Mouse (Mus musculus) liver, embryonic 18 days (tissue): ENCODE results near the gene Timm17b. TPM values are rescaled to one million over a fixed set of nuclear protein-coding genes. Genes with fewer than 3 reads are reported as not detected.

ENCODE experiments used
- polyA plus RNA-seq: library from polyadenylated mRNA; depleted of rRNA; stranded (reverse); fragments of >200 nt; gene quantifications from 2 replicates; pipeline ENCODE4 v1.2.3, GENCODE M21; 2012; rRNA removed

The Timm17b gene
- polyA plus RNA-seq, result 22.3 and 23.0 TPM in 2 replicates

DNA sequence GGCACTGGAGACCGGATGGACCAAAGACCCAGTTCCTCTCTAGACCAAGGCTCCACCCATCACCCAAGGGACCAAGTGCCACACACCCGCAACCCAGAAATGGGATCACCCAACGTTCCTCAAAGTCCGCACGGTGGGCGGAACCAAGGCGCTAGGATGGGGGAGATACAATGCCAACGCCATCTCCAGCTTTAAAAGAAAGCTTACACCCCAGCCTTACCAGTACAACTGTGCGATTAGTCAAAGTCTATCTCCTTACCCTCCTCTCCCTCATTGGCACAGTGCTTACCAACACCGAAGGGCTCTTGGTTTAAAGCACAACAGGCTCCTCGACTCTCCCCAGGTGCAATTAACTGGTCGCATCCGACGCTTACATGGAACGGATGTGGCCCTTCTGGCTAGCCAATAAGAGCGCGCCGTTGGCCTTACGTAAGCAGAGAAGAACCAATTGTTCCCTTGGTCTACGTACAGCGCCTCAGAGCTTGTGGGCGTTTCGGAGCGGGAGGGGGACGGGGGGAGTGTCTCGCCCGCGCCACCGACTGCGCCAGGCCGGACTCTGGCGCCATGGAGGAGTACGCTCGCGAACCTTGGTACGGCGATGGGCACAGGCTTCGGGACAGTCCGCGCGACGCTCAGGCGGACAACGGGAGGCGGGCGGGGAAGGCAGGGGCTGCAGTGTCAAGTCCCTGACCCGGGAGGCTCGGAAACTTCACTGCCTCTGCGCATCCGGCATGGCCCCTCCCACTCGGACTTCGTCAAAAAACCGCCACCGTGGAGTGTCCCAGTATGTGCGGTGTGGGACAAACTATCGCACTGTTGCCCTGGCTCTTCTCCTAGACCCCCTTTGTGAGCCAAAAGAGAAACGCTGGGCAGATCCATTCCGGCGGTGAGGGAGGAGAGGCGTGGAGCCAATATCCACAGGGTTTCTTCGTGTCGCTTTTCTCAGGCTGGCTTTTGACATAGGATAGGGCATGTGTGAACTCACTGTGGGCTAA is at the start of gene Timm17b, which contains the start of gene Pqbp1:
Gene Timm17b, plus strand, starts transcription at position 478 of the 995 bp plus-strand sequence.
Gene Pqbp1, minus strand, starts transcription at position 390 of the 995 bp plus-strand sequence.

DNA sequence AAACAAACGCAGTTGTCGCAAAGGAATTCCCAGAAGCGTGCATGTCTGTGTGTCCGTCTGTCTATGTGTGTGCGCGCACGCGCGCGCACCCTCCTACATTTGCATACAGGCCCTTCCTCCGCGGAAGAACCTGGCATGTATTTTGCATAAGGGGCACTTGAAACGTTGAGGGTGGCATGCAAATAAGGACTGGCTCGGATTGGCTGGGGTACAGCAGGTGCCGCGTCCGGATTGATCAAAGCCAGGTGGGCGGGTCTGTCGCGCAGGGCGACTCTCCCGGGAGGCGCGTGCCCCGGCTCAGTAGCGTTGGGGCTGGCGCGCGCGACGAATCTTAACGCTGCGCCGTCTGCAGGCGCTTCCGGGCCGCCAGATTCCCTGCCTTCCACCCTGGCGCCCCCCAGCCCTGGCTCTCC is 21.1 kb upstream of the Timm17b start, which contains the start of gene Pim2:
Gene Pim2, plus strand, starts transcription at position 256 of the 413 bp plus-strand sequence.

DNA sequence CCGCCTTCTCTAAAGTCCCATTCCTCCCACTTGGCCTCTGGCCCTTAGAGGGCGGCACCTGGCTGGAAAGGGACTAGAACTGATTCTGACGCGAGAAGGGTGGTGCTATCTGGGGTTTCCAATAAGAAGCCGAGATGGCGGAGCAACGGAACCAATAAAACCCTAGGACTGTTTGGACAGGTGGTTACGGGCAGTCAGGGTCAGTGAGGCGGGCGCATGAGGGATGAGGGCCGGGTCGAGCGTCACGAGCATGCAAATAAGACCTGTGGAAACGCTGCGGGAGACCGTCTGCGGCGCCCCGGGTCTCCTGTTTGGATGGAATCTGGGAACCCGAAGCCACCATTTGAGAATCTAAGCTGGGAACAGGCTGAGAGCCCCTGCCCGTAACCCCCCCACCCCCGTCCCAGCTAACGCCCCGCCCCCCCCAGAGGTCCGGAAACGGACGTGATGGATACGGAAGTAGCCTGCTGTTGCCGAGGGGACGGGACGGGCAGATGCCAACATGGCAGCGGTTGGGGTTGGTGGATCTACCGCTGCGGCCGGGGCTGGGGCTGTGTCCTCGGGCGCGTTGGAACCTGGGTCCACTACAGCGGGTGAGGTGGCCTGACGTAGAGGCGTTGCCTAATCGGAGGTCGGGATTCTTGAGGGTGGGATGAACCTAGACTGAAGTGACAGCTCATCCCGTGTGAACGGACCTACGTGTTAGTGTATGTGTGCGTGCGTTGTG is 15.2 kb upstream of the Timm17b start, which contains the start of gene Slc35a2:
Gene Slc35a2, plus strand, starts transcription at position 188 of the 727 bp plus-strand sequence.

DNA sequence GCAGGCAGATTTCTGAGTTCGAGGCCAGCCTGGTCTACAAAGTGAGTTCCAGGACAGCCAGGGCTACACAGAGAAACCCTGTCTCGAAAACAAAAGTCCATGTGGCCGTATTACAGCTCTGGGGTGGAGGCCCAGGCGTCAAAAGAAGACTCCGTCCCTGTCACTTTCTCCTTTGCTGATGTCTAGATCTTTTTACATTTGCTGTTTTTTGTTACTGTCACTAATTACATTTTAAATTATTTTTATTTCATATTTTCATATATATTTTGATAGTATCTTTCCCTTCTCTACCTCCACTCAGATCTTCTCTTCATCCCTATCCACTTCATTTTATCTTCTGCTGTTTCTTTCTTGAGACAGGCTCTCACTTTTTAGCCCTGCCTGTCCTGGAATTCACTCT is 8.6 kb downstream of the Timm17b start, which contains the start of gene Gm10491:
Gene Gm10491, minus strand, starts transcription at position 101 of the 400 bp plus-strand sequence.

DNA sequence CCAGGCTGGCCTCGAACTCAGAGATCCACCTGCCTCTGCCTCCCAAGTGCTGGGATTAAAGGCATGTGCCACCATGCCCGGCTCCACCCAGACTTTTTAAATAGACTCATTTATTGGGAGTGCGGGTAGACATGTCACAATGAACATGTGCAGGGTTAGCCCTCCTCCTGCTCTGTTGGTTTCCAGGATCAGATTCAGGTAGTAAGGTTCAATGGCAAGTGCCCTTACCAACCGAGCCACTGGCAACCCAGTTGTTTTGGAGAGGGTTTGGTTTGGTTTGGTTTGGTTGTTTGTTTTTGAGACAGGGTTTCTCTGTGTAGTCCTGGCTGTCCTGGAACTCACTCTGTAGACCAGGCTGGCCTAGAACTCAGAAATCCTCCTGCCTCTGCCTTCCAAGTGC is 10.1 kb downstream of the Timm17b start, which contains the start of gene Gm10490:
Gene Gm10490, plus strand, starts transcription at position 301 of the 400 bp plus-strand sequence.

DNA sequence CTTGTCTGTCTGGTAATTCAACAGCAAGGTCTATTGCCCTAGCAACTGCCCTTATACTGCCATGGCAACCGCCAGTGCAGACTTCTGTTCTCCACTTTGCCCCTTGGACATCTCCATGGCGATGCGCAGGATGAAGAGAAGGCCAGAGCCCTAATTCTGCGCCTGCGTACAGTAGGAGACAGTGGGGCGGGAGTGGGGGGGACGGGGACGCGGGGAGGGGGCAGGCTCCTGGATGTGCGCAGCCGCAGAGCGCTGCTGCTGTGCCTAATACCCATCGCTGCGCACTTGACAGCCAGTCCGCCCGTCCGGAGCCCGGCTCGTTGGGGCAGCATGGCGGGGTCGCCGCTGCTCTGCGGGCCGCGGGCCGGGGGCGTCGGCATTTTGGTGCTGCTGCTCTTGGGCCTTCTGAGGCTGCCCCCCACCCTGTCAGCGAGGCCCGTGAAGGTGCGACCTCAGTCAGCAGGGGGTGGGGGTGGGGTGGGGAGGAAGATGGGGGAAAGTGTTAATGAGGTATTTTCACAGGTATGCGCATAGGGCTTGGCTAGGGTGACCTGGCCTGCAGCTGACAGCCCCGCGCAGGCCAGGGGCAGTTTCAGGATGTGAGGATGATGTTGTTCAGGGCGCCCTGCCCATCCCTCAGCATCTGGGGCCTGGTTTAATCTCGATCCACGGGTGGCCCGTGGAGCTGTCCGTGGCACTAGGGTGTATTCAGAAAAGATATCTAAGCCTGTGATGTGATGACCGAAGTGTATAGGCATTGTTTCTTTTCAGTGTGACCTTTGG is 20.6 kb downstream of the Timm17b start, which contains the start of gene Pcsk1n:
Gene Pcsk1n, plus strand, starts transcription at position 222 of the 783 bp plus-strand sequence.

DNA sequence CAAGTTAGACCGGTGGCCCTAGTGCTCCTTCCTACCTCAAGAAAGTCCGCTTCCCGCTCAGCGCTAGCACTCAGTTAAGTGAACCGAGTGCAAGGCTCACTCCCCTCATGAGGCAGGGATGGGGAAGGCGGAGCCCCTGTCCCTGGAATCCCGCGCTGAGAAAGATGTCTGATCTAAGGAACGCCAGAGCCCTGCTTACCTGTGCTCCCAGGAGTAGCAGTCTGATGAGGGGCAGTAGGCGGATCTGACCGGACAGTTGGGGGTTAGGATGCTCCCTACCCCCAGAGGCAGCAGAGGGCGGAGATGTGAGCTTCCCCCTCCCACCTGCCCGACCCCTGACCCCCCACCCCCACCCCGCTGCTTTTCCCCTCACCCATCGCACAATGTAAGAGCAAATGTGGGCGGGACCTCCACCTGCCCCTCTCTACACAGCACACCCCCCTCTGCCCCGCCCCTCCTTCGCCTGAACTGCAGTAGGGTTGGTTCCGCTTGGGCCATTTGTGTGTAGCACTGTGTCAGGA is 29.2 kb downstream of the Timm17b start, which contains the start of gene Eras:
Gene Eras, minus strand, starts transcription at position 338 of the 521 bp plus-strand sequence.

DNA sequence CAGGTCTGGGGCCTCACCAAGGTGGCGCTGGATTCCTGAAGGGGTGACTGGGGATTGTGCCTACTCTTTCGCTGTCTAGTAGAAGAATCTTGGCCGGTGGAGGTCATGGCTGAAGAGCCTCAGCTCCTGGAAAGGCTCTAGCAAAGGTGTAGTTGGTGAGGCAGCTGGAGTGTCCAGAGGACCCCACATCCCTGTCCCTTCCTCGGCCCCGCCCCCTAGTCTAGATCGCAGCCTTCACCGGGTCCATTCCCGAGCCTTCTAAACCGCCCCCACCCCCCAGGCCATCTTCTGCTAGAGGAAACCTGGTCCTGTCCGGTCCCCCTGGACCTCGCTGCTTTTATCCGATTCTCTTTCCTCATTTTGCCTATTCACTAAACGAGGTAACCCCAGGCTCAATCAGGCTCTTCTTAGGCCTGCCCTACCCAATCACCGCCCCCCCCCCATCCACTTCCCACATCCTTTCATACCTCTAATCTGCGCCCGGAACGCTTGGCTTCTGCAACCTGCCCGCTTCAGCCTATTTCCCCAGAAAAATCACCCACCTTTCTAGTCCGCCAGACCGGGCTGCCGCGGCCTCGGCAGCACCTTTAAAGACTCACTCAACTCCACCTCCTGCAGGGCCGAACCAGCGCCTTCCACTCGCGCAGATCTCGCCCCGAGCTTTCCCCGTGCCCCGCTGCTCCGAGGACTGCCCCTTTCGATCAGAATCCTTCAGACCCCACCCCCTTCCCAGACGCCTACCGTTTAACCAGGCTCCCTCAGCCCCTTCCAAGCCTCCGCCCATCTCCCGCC is 48.1 kb downstream of the Timm17b start, which contains the start of gene Hdac6:
Gene Hdac6, minus strand, starts transcription at position 782 of the 792 bp plus-strand sequence.

Other genes starting within 250 kb of the Timm17b start
- 2.9 and 3.9 TPM in 2 replicates for gene Prickle3, start 242.1 kb upstream of the Timm17b start, polyA plus RNA-seq
- 37.9 and 40.3 TPM in 2 replicates for gene Plp2, start 228.0 kb upstream of the Timm17b start, polyA plus RNA-seq
- 0.44 and 0.87 TPM in 2 replicates for gene Magix, start 218.1 kb upstream of the Timm17b start, polyA plus RNA-seq
- 6.4 and 6.9 TPM in 2 replicates for gene Gpkow, start 202.2 kb upstream of the Timm17b start, polyA plus RNA-seq
- 19.9 and 21.9 TPM in 2 replicates for gene Wdr45, start 185.0 kb upstream of the Timm17b start, polyA plus RNA-seq
- gene Gm45208, start 177.1 kb upstream of the Timm17b start, polyA plus RNA-seq, result 0.05 TPM in 1 of 2 replicates, not detected in the other
- 3.3 and 4.0 TPM in 2 replicates for gene Praf2, start 170.9 kb upstream of the Timm17b start, polyA plus RNA-seq
- gene Ccdc120, start 148.5 kb upstream of the Timm17b start, polyA plus RNA-seq, result 2.8 and 3.8 TPM in 2 replicates
- 5.0 and 5.3 TPM in 2 replicates for gene Tfe3, start 136.8 kb upstream of the Timm17b start, polyA plus RNA-seq
- 24.9 and 29.9 TPM in 2 replicates for gene Gripap1, start 109.6 kb upstream of the Timm17b start, polyA plus RNA-seq
- 0.28 and 0.29 TPM in 2 replicates for gene Kcnd1, start 77.1 kb upstream of the Timm17b start, polyA plus RNA-seq
- 24.6 and 26.4 TPM in 2 replicates for gene Otud5, start 58.0 kb upstream of the Timm17b start, polyA plus RNA-seq
- gene Pim2, start 21.1 kb upstream of the Timm17b start, polyA plus RNA-seq, result 2.5 and 2.7 TPM in 2 replicates
- 14.2 and 16.2 TPM in 2 replicates for gene Slc35a2, start 15.3 kb upstream of the Timm17b start, polyA plus RNA-seq
- gene Pqbp1, start 88 bp upstream of the Timm17b start, polyA plus RNA-seq, result 36.0 and 38.7 TPM in 2 replicates
- not detected in 2 replicates for gene Gm10491, start 8.5 kb downstream of the Timm17b start, polyA plus RNA-seq
- gene Gm10490, start 10.2 kb downstream of the Timm17b start, polyA plus RNA-seq, result not detected in 2 replicates
- gene Pcsk1n, start 20.5 kb downstream of the Timm17b start, polyA plus RNA-seq, result 0.01 TPM in 2 replicates
- not detected in 2 replicates for gene Eras, start 29.2 kb downstream of the Timm17b start, polyA plus RNA-seq
- gene Hdac6, start 48.5 kb downstream of the Timm17b start, polyA plus RNA-seq, result 15.8 and 17.9 TPM in 2 replicates
- 46.9 and 48.4 TPM in 2 replicates for gene Gata1, start 78.7 kb downstream of the Timm17b start, polyA plus RNA-seq
- gene Glod5, start 119.1 kb downstream of the Timm17b start, polyA plus RNA-seq, result 0.67 and 1.2 TPM in 2 replicates
- 15.2 and 16.4 TPM in 2 replicates for gene Suv39h1, start 175.4 kb downstream of the Timm17b start, polyA plus RNA-seq
- 11.4 and 12.1 TPM in 2 replicates for gene Was, start 191.1 kb downstream of the Timm17b start, polyA plus RNA-seq
- gene Wdr13, start 233.5 kb downstream of the Timm17b start, polyA plus RNA-seq, result 18.9 and 22.6 TPM in 2 replicates
- gene Rbm3, start 246.5 kb downstream of the Timm17b start, polyA plus RNA-seq, result 156 and 159 TPM in 2 replicates